Mouse (Mus musculus) spleen, adult 2 months (tissue): Measurements from ENCODE around the gene Sf3a1.

Source experiments
- CTCF ChIP-seq: fragments of 200-500 bp; IDR thresholded peaks from 2 replicates; pipeline ENCODE4 v1.5.1; 2011; ENCODE audit warnings: mild to moderate bottlenecking, inconsistent platforms; ENCODE audit not compliant: insufficient read depth, insufficient read length, insufficient replicate concordance; ENCODE audit errors: extremely low read depth
- POLR2A ChIP-seq: fragments of 200-500 bp; IDR thresholded peaks from 2 replicates; pipeline ENCODE4 v1.6.1; 2011; ENCODE audit warnings: low read depth, low read length, inconsistent platforms

DNA sequence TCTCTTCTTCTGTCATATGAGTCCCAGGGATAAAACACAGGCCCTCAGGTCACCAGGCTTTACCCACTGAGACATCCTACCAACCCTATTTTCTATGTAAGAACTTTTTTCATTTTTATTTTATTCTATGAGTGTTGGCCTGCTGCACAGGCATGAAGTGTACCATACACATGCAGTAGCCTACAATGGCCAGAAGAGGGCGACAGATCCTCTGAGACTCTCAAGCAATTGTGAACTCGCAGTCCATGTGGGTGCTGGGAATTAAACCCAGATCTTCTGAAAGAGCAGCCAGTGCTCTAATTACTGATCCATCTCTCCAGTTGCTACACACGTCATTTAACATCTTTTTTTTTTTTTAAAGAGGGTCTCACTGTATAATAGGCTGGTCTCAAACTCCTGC is 26.7 kb upstream of the Sf3a1 start:
- TF ChIP-seq POLR2A (no peak), CTCF (peak; percentile 34; the same call in 1 of the 2 replicates)
